Mouse (Mus musculus): Measurements from ENCODE around the gene Ankrd54.

GRCm38 (mm10) chr15:79050964-79051363 lies 11.7 kb downstream of the Ankrd54 start:
- TF ChIP-seq CTCF (IDR thresholded peaks at IDR 0.05) (no peak), EP300 (IDR thresholded peaks at IDR 0.05) (no peak)

Data from lung, postnatal 0 days (tissue).